Mouse (Mus musculus): ENCODE data around the gene 5730596B20Rik.

The 5730596B20Rik gene

DNA sequence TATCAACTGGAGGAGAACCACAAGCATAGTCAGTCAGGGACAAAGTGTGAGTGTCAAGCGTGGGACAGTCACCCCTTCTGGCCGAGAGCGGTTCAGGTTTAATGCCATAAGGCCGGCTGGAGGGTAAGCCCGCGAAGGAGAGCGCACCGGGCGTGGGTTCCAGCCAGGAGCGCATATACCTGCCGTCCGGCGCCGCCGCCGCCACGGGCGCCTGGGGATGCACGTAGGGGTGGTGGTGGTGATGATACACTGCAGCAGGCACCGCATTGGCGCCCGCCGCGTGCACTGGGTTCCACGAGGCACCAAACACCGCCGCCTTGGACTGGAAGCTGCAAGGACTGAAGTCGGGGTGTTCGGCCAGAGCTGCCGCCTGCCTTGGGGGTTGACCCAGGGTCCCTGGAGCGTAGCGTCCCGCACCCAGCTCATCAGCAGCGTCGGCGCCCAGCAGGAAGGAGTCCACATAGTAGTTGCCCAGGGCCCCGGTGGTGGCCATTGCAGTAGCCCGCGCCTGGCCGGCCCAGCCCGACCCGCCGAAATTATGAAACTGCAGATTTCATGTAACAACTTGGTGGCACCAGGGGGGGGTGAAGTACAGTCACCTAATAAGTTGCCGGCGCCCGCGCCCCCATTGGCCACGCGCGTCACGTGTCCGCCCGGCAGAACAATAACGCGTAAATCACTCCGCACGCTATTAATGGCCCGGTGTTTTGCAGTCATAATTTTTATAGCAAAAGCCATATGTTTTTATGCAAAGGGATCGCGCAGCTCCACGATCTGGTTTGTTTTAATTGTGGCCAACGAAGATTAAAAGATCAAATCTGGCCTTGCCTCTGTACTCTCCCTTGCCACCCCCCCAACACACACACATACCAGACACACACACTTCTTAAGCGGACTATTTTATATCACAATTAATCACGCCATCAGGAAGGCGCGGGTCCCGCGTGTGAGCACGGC lies 48.6 kb downstream of the 5730596B20Rik start:
- peak; percentile 88 for DNase-seq

- no peak for DNase-seq
These were observed 49.4 kb downstream of the 5730596B20Rik start for GRCm38 (mm10) chr6:52226569-52227257.

GRCm38 (mm10) chr6:52227470-52228222 lies 50.3 kb downstream of the 5730596B20Rik start:
- DNase-seq: no peak

- DNase-seq: no peak
These were observed 51.5 kb downstream of the 5730596B20Rik start for GRCm38 (mm10) chr6:52228475-52229465.

DNA sequence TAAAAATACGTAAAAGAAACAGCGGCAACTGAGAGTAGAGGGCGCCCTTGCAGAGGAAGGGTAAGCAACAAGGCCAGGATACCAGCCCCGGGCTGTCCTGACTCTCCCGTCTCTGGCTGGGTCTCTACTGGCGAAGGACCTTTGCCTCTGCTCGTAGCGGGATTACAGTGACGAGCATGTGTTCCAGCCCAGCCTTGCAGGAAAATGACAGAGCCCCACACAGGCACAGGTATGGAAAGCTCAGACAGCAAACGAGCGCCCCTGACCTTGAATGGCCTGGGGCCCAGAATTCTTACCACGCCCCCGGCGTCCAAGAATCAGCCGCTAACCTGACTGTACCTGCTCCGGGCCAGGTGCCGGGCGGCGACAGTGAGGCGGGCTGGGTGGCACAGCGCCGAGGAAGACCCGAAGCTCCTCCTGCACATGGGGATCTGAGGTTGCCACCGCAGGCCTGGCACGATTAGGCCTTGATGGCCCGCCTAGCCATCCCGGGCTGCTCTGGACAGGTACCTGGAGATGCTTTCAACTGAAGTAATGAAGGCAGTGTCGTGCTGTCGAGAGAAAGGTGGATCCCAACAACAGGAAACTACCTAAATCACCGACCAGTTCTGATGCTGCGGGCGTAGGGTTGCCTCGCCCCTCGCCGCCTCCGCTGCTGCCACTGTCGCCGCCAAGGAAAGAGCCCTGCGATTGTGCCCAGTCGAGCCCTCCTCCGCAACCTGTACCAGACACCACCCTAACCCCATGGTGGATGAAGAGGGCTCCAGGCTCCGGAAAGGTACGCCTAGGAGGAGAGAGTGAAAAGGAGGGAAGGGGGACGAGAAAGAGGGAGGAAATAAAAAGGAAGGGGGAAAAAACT lies 52.5 kb downstream of the 5730596B20Rik start:
- DNase-seq: no peak

Measured in embryo, embryonic 11 days (tissue).